Mouse (Mus musculus) mesoderm, embryonic 11.5 days (tissue): Measurements from ENCODE around the gene Endou.

Experiments used
- DNase-seq: peaks from one replicate; pipeline ENCODE4 v3.0.0-alpha.2; 2012; ENCODE audit warnings: low read depth, low spot score

The Endou gene

GRCm38 (mm10) chr15:97731111-97731510, at the start of gene Endou:
Endou (minus strand) TSS chr15:97731339.
- no peak for DNase-seq

- DNase-seq: no peak
These were observed 49.5 kb upstream of the Endou start for GRCm38 (mm10) chr15:97780611-97781031.

DNA sequence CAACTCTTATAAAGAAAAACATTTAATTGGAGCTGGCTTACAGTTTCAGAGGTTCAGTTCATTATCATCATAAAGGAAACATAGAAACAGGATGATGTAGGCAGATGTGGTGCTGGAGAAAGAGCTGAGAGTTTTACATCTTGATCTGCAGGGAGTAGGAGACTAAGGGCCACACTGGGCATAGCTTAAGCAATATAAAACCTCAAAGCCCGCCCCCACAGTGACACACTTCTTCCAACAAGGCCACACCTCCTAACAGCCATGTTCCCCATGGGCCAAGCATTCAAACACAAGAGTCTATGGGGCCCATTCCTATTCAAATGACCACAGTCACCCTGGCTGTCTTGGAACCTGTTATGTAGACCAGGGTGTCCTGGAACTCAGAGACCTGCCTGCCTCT, 48.4 kb upstream of the Endou start:
- DNase-seq: no peak

DNA sequence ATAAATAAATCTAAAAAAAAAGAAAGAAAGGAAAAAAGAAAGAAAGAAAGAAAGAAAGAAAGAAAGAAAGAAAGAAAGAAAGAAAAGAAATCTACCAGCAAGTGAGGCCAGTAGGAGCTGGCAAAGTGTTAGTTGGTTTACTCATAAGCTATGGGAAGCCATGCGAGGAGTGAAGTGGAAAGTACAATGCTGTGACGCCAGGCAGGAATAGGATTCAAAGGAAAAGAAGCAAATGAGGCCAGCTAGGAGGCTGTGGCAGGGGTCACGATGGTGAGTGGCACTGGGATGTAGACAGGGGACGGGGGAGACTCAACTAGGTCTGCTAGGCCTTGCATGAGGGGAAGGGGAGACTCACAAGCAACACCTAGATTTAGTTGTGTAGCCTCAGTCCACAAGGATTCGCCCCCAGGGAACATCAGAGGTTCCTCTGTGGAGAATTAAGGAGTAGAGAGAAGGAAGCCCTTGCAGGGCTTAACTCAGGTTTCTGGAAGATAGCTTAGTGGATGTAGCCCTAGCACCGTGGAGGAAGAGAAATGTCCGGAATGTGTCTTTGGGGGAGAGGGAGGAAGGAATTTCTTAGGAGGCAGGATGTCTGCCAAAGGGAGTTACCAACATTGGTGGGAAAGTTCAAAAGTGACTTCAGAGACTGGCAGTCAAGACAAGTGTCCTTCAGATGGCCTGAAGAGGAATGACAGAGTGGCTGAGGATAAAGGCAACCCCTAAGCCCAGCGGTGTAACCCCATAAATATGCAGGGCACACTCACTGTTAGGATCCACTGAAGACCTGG, 47.4 kb upstream of the Endou start, which contains the start of gene Slc48a1:
Gene Slc48a1, plus strand, starts transcription at position 210 of the 788 bp plus-strand sequence.
- no peak for DNase-seq

- no peak for DNase-seq
These were observed 45.8 kb upstream of the Endou start for GRCm38 (mm10) chr15:97776919-97777318.

DNA sequence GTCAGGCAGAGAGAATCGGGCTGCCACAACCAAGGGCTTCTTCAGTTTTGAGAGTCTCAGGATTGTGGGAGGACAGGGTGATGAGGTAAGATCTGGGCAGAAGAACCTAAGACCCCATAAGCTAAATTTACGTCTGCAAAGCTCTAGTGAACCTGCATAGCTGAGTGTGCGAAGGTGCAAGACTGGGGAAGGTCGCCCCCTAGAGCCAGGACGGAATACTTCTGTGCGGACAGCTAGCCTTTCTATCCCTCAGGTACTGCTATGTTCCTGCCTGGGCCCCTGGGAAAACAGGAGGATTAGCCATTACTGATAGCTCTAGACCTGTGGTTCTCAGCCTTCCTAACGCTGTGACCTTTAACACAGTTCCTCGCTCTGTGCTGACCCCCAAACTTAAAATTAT, 45.4 kb upstream of the Endou start:
- peak; percentile 59 for DNase-seq

DNA sequence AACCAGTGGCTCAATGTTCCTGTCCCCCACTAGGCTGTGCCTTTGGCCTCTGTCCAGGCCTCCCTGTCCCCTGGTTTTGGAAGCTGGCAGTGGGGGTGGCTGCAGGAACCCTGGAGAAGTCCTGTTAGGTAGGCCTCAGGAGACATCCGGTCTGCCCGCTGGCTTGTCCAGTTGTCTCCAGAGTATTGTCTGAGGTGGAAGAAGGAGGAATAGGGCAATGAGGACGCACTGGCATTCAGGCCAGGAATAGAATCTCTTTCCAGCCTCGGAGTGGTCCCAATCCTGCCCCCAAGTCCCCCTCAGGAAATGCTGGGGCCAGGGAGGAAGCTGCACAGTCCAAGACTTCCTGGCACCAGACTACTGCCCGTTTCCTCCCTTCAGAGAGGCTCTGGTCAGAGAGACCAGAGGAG, 42.8 kb upstream of the Endou start:
- DNase-seq: no peak

GRCm38 (mm10) chr15:97773108-97773507, 42.0 kb upstream of the Endou start:
- peak; percentile 74 for DNase-seq

DNA sequence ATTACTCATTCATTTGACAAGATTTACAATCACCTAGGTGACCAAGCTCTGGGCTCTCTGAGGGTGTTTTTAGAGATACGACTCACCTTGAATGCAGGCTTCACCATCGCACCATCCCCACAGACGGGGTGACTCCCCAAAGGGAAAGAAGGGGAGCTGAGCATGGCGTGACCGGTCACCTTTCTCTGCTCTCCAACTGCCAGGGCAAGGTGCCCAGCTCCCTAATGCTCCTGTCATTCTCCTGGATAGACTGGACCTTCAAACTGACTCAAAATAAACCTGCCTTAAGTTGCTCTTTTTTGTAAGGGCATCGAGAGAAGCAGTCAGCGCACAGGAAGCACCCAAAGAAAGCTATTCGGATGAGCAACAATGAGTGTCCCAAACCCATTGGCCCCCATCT, 39.1 kb upstream of the Endou start:
- no peak for DNase-seq

- DNase-seq: no peak
These were observed 37.1 kb upstream of the Endou start for GRCm38 (mm10) chr15:97768192-97768591.

GRCm38 (mm10) chr15:97767280-97768186, 36.4 kb upstream of the Endou start, which contains the start of gene Rapgef3:
Rapgef3 (minus strand) TSS chr15:97767972.
- peak; percentile 71 for DNase-seq

DNA sequence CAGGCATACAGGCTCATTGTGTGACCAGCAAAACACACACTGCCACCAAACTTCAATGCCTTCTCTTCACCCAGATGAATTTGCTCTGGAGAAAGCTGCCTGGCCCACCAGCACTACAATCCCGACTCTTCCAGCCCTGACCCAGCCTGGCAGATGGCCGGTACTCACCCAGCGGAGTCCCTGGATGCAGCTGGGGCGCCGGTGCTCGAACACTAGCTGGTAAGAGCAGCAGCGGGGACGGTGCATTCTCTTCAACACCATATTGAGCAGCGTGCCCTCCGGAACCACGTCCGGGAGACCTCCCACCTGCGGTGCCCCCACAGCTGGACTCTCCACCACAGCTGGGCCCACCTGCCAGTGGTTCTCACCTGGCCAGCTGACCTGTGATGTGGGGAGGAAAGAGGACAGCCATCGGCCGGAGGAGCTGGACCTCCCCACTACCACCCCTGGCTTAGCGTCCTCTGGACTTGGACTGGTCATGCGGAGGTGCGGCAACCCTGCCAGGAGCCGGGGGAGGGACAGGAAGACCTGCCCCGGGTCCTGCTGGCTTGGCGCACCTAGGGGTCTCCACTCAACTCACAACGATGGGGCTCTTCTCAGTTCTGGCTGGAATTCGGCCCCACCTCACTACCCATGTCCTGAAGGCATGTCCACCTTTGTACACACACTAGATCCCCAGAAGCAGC, 35.6 kb upstream of the Endou start:
- DNase-seq: no peak

- DNase-seq: peak; percentile 47
These were observed 35.1 kb upstream of the Endou start for GRCm38 (mm10) chr15:97766194-97766593.

DNA sequence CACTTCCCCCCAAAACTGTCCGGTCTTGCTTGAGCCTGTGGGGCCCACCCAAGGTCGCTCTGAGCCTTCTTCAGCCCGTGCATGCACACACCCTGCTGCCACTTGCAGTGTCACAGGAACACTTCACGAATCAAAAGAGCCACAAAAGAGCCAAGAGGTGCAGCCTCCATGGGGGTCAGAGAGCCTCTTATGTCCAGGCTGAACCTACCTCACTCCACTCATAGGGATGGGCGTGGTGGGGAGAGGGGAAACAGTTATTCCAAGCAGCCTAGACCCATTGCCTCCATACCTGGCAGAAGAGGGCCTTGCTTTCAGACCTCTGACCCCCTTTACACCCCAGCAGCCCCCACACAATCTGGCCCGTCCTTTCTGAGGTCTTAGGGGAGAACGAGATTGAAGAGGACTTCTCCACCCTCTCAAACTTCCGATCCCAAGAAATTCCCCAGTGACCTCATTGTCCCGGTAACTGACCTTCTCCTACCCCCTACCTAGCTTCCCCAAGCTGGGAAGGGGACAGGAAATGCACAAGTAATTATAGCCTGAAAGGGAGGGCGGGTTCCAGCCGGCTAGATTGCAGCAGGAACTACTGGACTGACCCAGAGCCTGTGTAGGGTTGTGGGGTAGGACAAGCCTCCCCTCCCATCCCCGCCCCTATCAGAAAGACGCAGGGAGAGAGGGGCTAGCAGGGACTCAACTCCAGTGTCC, 34.1 kb upstream of the Endou start:
- no peak for DNase-seq

GRCm38 (mm10) chr15:97764532-97764931, 33.4 kb upstream of the Endou start:
- DNase-seq: no peak

GRCm38 (mm10) chr15:97763256-97764049, 32.3 kb upstream of the Endou start:
- no peak for DNase-seq

DNA sequence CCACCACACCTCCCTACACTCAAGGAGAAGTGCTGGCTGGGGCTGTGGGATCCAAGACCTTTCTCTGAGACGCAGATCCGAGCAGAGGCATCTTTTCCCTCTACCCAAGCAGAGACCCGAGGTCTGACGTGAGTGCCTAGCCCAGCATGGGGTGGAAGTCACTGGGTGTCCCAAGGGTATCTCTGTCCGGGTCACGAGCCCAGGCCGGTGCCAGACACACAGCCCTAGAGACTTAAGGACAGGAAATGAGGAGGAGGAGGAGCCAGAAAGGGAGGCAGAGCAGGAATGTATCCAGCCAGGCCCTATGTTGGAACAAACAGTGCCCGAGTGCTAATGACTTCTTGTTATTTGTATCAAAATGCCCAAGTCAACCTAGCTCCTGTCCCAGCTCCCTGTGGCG, 31.6 kb upstream of the Endou start:
- DNase-seq: no peak

- no peak for DNase-seq
These were observed 30.3 kb upstream of the Endou start for GRCm38 (mm10) chr15:97761438-97761837.

DNA sequence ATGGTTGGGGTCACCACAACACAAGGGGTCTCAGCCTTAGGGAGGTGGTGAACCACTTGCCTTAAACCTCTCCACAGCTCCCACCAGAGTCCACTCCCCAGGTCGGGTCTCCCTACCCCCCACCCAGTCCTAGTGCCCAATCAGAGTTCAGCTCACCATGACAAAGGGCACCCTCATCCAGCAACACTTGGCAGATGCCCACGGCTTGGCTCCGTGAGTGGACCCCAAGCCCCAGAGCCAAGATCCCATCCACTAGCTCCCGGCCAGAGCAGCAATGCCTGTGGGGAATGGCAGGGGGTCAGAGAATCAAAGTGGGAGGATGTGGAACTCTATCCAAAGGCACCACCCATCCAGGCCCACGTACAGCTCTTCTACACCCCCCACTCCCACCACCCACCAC, 29.8 kb upstream of the Endou start:
- DNase-seq: no peak

DNA sequence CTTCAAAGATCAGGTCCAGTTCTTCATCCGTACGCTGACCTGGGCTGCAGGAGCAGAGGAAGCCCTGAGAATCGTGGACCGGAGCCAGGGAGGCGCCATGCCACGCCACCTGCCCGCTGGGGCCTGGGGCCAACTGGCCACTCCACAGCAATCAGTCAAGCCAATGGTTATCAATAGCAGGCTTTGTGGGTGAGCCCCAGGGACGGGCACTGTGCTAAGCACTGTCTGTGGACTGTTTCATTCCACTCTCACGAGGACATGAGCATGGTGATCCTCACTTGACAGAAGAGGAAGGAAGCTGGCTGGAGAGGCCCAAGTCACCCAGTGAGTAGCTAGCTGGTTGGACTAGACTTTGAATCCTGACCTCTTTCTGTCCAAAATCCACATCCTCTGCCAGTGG, 28.9 kb upstream of the Endou start:
- no peak for DNase-seq
